Mouse (Mus musculus): ENCODE results near the gene Polr2l.

DNA sequence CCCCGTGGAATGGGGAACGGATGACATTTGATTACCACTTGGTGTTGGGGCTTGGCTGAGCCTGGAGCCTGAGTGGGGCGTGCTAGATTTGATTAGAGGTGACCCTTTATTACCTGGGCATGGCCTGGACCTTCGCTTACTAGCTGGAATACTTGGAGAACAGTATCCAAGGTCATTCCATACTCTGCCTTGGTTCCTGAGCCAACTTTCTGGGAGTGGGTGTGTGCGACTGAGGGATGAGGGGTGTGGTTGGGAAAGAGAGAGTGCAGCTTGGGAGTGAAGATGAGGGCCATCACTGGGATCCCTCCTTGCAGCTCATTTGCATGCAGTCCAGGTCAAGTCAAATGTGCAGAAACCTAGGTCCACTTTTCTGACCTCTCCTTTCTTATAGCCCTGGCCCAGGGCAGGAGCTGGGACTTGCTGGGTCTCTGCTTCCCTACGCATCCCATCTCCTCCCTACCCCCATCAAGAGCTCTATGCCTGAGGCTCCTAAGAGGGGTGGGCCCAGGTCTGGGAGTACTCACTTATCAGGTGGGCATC, 8.3 kb upstream of the Polr2l start:
- TF ChIP-seq CTCF (IDR thresholded peaks at IDR 0.05; ENCODE audit: low read depth) (no peak), EP300 (IDR thresholded peaks at IDR 0.05; ENCODE audit: low read depth) (no peak)

Measured in liver, embryonic 14.5 days (tissue).